Mouse (Mus musculus) limb, embryonic 14.5 days (tissue): ENCODE results near the gene Pik3r4. TPM values are rescaled to one million over a fixed set of nuclear protein-coding genes. Genes with fewer than 3 reads are reported as not detected.

Experiments used
- ATAC-seq: fragments of 200-750 bp; cut with Nextera tagmentation; 2 replicates; pipeline ENCODE4 v1.8.0; 2017; ENCODE audit warnings: low read depth, moderate number of reproducible peaks, moderate TSS enrichment; ENCODE audit not compliant: low FRiP score
- DNase-seq: peaks from one replicate; pipeline ENCODE4 v3.0.0-alpha.2; 2015; ENCODE audit warnings: low spot score
- H3K27ac ChIP-seq: fragments of 300-500 bp; sonication (generic); replicated peaks from 2 replicates; pipeline ENCODE4 v1.5.1; 2014; ENCODE audit warnings: low read depth, mild to moderate bottlenecking, low read length, moderate library complexity, mixed read lengths
- H3K27me3 ChIP-seq: fragments of 300-500 bp; sonication (generic); 2 replicates; pipeline ENCODE4 v1.6.1; 2014; ENCODE audit warnings: low read length, mixed read lengths; ENCODE audit not compliant: control insufficient read depth, insufficient read depth
- H3K36me3 ChIP-seq: fragments of 300-500 bp; sonication (generic); 2 replicates; pipeline ENCODE4 v1.6.1; 2014; ENCODE audit warnings: mild to moderate bottlenecking, low read length, moderate library complexity, mixed read lengths; ENCODE audit not compliant: control insufficient read depth, insufficient read depth
- H3K4me1 ChIP-seq: fragments of 300-500 bp; sonication (generic); 2 replicates; pipeline ENCODE4 v1.6.1; 2014; ENCODE audit warnings: antibody characterized with exemption, low read length, mixed read lengths; ENCODE audit not compliant: control insufficient read depth, insufficient read depth
- H3K4me2 ChIP-seq: fragments of 300-500 bp; sonication (generic); replicated peaks from 2 replicates; pipeline ENCODE4 v1.6.1; 2014; ENCODE audit warnings: low read depth, mild to moderate bottlenecking, low read length, moderate library complexity; ENCODE audit not compliant: severe bottlenecking
- H3K4me3 ChIP-seq: fragments of 300-500 bp; sonication (generic); replicated peaks from 2 replicates; pipeline ENCODE4 v1.5.1; 2014; ENCODE audit warnings: low read length
- H3K9ac ChIP-seq: fragments of 300-500 bp; sonication (generic); 2 replicates; pipeline ENCODE4 v1.6.1; 2014; ENCODE audit warnings: mild to moderate bottlenecking, low read depth, low read length, moderate library complexity; ENCODE audit not compliant: severe bottlenecking
- H3K9me3 ChIP-seq: fragments of 300-500 bp; sonication (generic); 2 replicates; pipeline ENCODE4 v1.6.1; 2016; ENCODE audit warnings: low read length; ENCODE audit not compliant: control insufficient read depth
- POLR2A ChIP-seq: fragments of 200-500 bp; IDR thresholded peaks from 2 replicates; pipeline ENCODE4 v1.8.0; 2012; ENCODE audit warnings: inconsistent platforms, mild to moderate bottlenecking, moderate library complexity, borderline replicate concordance; ENCODE audit not compliant: insufficient read depth, insufficient read length; ENCODE audit errors: extremely low read depth
- WGBS: fragments of 180-500 bp; shearing (Covaris S2); extraction: QIAGEN DNeasy Blood & Tissue Kit; methylation state at CpG from one replicate; pipeline ENCODE4 v1.1.7; 2014; 5-methylcytosine and 5-hydroxymethylcytosine counted together
- polyA plus RNA-seq, 2 experiments: library from polyadenylated mRNA; depleted of rRNA in 1 of 2; stranded (reverse) in 1 of 2; unstranded in 1 of 2; fragments of >200 nt; fragmentation: Nextera tagmentation in 1 of 2; extraction: Ambion mirVana in 1 of 2; gene quantifications; 2 replicates each; pipeline versions ENCODE4 v1.2.1 to v1.2.3; 2012 to 2014

Pik3r4 gene
- polyA plus RNA-seq, 2 experiments: 22.2 to 27.1 TPM

DNA sequence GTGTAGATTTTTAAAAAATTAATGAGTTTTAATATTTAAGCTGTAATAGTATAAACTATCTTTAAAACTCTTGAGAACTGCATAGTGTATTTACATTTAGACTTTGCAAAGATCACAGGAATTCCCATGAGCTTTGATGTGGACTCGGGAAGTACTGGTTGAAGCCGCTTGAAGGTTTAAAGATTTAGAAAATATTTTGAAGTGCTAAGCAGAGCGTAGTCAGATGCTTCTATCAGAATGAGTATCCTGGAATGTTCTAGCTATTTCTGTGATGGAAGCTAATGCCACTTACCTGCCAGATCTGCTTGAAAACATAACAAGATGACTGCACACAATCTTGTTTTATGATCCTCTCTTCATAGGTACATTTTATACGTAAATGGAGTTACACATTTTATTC is 28.1 kb downstream of the Pik3r4 start:
- ATAC-seq: no peak
- H3K4me3 ChIP-seq: no peak overlapping the region
- no peaks in the 10 kb centered on the region for H3K27me3 ChIP-seq
- H3K9me3 ChIP-seq: no peaks in the 10 kb centered on the region
- TF ChIP-seq POLR2A: no peak
- H3K4me2 ChIP-seq: no peak overlapping the region
- peaks cover 50% of the 10 kb centered on the region for H3K36me3 ChIP-seq
- 93% methylated on average over 4 of the region's 4 CpGs for WGBS
- DNase-seq: no peak
- H3K9ac ChIP-seq: no peak overlapping the region
- H3K4me1 ChIP-seq: no peaks in the 10 kb centered on the region
- H3K27ac ChIP-seq: no peak overlapping the region

DNA sequence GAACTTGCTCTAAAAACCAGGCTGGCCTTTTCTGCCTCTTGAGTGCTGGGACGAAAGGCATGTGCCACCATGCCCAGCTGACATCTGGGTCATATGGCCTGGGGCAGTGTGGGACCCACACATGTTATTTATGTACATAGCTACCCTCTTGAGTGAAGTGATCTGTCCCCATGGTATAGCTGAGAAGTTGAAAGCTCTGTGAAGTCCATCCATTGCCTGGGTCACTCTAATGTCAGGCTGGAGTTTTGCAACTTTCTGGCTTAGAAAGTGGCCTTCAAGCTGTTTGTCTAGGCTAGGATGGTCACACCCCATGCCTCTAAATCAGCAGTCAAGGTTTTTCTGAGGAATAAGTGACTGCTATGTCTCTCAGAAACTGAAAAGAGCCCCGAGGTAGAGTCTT is 29.3 kb downstream of the Pik3r4 start:
- Histone ChIP-seq H3K27ac (no peak overlapping the region), H3K4me3 (no peak overlapping the region), H3K9ac (no peak overlapping the region), H3K27me3 (no peaks in the 10 kb centered on the region), H3K4me2 (no peak overlapping the region), H3K9me3 (no peaks in the 10 kb centered on the region), H3K36me3 (peaks cover 60% of the 10 kb centered on the region), H3K4me1 (no peaks in the 10 kb centered on the region)
- DNase-seq (no peak), ATAC-seq (no peak)
- 75% methylated on average over 2 of the region's 2 CpGs for WGBS
- no peak for TF ChIP-seq POLR2A

- no peak overlapping the region for H3K9ac ChIP-seq
- no peak overlapping the region for H3K27ac ChIP-seq
- WGBS: 90% methylated on average over 11 of the region's 11 CpGs
- no peaks in the 10 kb centered on the region for H3K27me3 ChIP-seq
- peaks cover 55% of the 10 kb centered on the region for H3K36me3 ChIP-seq
- H3K9me3 ChIP-seq: no peaks in the 10 kb centered on the region
- H3K4me3 ChIP-seq: no peak overlapping the region
- H3K4me1 ChIP-seq: no peaks in the 10 kb centered on the region
- no peak for ATAC-seq
- no peak overlapping the region for H3K4me2 ChIP-seq
- no peak for DNase-seq
- no peak for TF ChIP-seq POLR2A
Measured at GRCm38 (mm10) chr9:105675941-105676340, 33.2 kb downstream of the Pik3r4 start.

- peaks cover 65% of the 10 kb centered on the region for H3K36me3 ChIP-seq
- H3K4me1 ChIP-seq: no peaks in the 10 kb centered on the region
- no peaks in the 10 kb centered on the region for H3K27me3 ChIP-seq
- no peak overlapping the region for H3K9ac ChIP-seq
- 96% methylated on average over 7 of the region's 7 CpGs for WGBS
- no peak overlapping the region for H3K27ac ChIP-seq
- ATAC-seq: no peak
- no peak overlapping the region for H3K4me3 ChIP-seq
- no peaks in the 10 kb centered on the region for H3K9me3 ChIP-seq
- no peak for DNase-seq
- H3K4me2 ChIP-seq: no peak overlapping the region
- TF ChIP-seq POLR2A: no peak
Measured at GRCm38 (mm10) chr9:105681386-105681785, 38.6 kb downstream of the Pik3r4 start.

GRCm38 (mm10) chr9:105684549-105685165 is 41.9 kb downstream of the Pik3r4 start:
- H3K36me3 ChIP-seq: peaks cover 65% of the 10 kb centered on the region

More at GRCm38 (mm10) chr9:105684549-105685165, 41.9 kb downstream of the Pik3r4 start:
- H3K27ac ChIP-seq: no peak overlapping the region
- H3K4me3 ChIP-seq: no peak overlapping the region
- no peaks in the 10 kb centered on the region for H3K4me1 ChIP-seq
- WGBS: 94% methylated on average over 13 of the region's 13 CpGs
- no peak for TF ChIP-seq POLR2A
- no peak overlapping the region for H3K9ac ChIP-seq
- H3K4me2 ChIP-seq: no peak overlapping the region
- ATAC-seq (no peak), DNase-seq (no peak)
- no peaks in the 10 kb centered on the region for H3K9me3 ChIP-seq
- no peaks in the 10 kb centered on the region for H3K27me3 ChIP-seq
